Mouse (Mus musculus) small intestine, adult 10 weeks (tissue): ENCODE results near the gene Scn1b. TPM values are rescaled to one million over a fixed set of nuclear protein-coding genes. Genes with fewer than 3 reads are reported as not detected.

Experiments
- polyA plus RNA-seq: library from polyadenylated mRNA; stranded (reverse); fragments of 350-450 nt; fragmentation: Illumina TruSeq; extraction: RNeasy Lipid Tissue Mini Kit (QIAGEN cat#74804); gene quantifications from one replicate; pipeline ENCODE4 v1.2.3, GENCODE M21; 2014; ENCODE audit warnings: low replicate concordance

Scn1b gene
- not detected for polyA plus RNA-seq

GRCm38 (mm10) chr7:31126851-31127724, at the start of gene Scn1b:
Scn1b (minus strand) TSS chr7:31127003.

GRCm38 (mm10) chr7:31155296-31156033, 28.7 kb upstream of the Scn1b start, which contains the start of gene Gramd1a:
Gramd1a (minus strand) TSS chr7:31155896.

GRCm38 (mm10) chr7:31115182-31115581, 11.6 kb downstream of the Scn1b start, which contains the start of gene Hpn:
Hpn (minus strand) TSS chr7:31115290.

GRCm38 (mm10) chr7:31076492-31076891, 50.3 kb downstream of the Scn1b start, which contains the start of gene Fxyd3:
Fxyd3 (minus strand) TSS chr7:31076704.

Other genes starting within 250 kb of the Scn1b start
- 3.0 TPM for gene Cd22, start 246.7 kb downstream of the Scn1b start, polyA plus RNA-seq
- gene Mag, start 212.1 kb downstream of the Scn1b start, polyA plus RNA-seq, result not detected
- 2.0 TPM for gene Hamp2, start 202.3 kb downstream of the Scn1b start, polyA plus RNA-seq
- not detected for gene Hamp, start 183.0 kb downstream of the Scn1b start, polyA plus RNA-seq
- gene Usf2, start 170.2 kb downstream of the Scn1b start, polyA plus RNA-seq, result 52.9 TPM
- 4.8 TPM for gene Lsr, start 153.5 kb downstream of the Scn1b start, polyA plus RNA-seq
- 4.1 TPM for gene Fam187b, start 153.2 kb downstream of the Scn1b start, polyA plus RNA-seq
- gene Fxyd5, start 84.5 kb downstream of the Scn1b start, polyA plus RNA-seq, result 0.93 TPM
- not detected for gene Fxyd7, start 75.5 kb downstream of the Scn1b start, polyA plus RNA-seq
- gene Fxyd1, start 69.8 kb downstream of the Scn1b start, polyA plus RNA-seq, result 1.4 TPM
- 0.11 TPM for gene Lgi4, start 67.7 kb downstream of the Scn1b start, polyA plus RNA-seq
- 7.4 TPM for gene Fxyd3, start 50.3 kb downstream of the Scn1b start, polyA plus RNA-seq
- not detected for gene Hpn, start 11.7 kb downstream of the Scn1b start, polyA plus RNA-seq
- gene Gramd1a, start 28.9 kb upstream of the Scn1b start, polyA plus RNA-seq, result 3.9 TPM
- gene Scgb2b2, start 163.5 kb upstream of the Scn1b start, polyA plus RNA-seq, result not detected
- not detected for gene Scgb1b2, start 164.8 kb upstream of the Scn1b start, polyA plus RNA-seq
- gene Scgb2b3, start 235.1 kb upstream of the Scn1b start, polyA plus RNA-seq, result not detected
- not detected for gene Scgb1b3, start 248.6 kb upstream of the Scn1b start, polyA plus RNA-seq